Mouse (Mus musculus): ENCODE results near the gene Rxra. TPM values are rescaled to one million over a fixed set of nuclear protein-coding genes. Genes with fewer than 3 reads are reported as not detected.

Gene Rxra
- polyA plus RNA-seq, 1 experiment from 2014 or later, result 4.2 TPM

GRCm38 (mm10) chr2:27730002-27730905, 54.0 kb downstream of the Rxra start:
- no peak for ATAC-seq (replicated peaks; ENCODE audit: insufficient number of reproducible peaks, low FRiP score, low TSS enrichment)
- Histone ChIP-seq H3K9me3 (replicated peaks; ENCODE audit: control insufficient read depth, low read length) (no peaks in the 10 kb centered on the region), H3K9ac (ENCODE audit: low read depth, low read length) (no peak overlapping the region), H3K27me3 (ENCODE audit: control insufficient read depth, insufficient read depth, low read length) (peaks cover 9% of the 10 kb centered on the region; the same call in 1 of the 2 replicates), H3K4me1 (ENCODE audit: control insufficient read depth, insufficient read depth, low read length) (peaks cover 49% of the 10 kb centered on the region), H3K27ac (ENCODE audit: low read depth, low read length) (no peak overlapping the region), H3K4me3 (ENCODE audit: low read depth, low read length) (no peak overlapping the region), H3K4me2 (no peak overlapping the region), H3K36me3 (ENCODE audit: control insufficient read depth, insufficient read depth, low read length) (no peaks in the 10 kb centered on the region)
- WGBS (ENCODE audit: insufficient replicate concordance), result 55% methylated on average over 13 of the region's 13 CpGs

- 46% methylated on average over 2 of the region's 2 CpGs for WGBS (ENCODE audit: insufficient replicate concordance)
- Histone ChIP-seq H3K36me3 (ENCODE audit: control insufficient read depth, insufficient read depth, low read length) (no peaks in the 10 kb centered on the region), H3K27ac (ENCODE audit: low read depth, low read length) (no peak overlapping the region), H3K27me3 (ENCODE audit: control insufficient read depth, insufficient read depth, low read length) (peaks cover 15% of the 10 kb centered on the region; the same call in 1 of the 2 replicates), H3K4me2 (no peak overlapping the region), H3K4me3 (ENCODE audit: low read depth, low read length) (no peak overlapping the region), H3K4me1 (ENCODE audit: control insufficient read depth, insufficient read depth, low read length) (peaks cover 48% of the 10 kb centered on the region), H3K9me3 (replicated peaks; ENCODE audit: control insufficient read depth, low read length) (no peaks in the 10 kb centered on the region), H3K9ac (ENCODE audit: low read depth, low read length) (0 out of 2 replicates have a peak overlapping the region, but pooled peaks have one; percentile 44)
- no peak for ATAC-seq (replicated peaks; ENCODE audit: insufficient number of reproducible peaks, low FRiP score, low TSS enrichment)
These were observed 56.8 kb downstream of the Rxra start for GRCm38 (mm10) chr2:27733021-27733420.

- no peak for ATAC-seq (replicated peaks; ENCODE audit: insufficient number of reproducible peaks, low FRiP score, low TSS enrichment)
- H3K4me2 ChIP-seq, result no peak overlapping the region
- H3K4me3 ChIP-seq (ENCODE audit: low read depth, low read length), result no peak overlapping the region
- 12% methylated on average over 1 of the region's 1 CpGs for WGBS (ENCODE audit: insufficient replicate concordance)
- peaks cover 2% of the 10 kb centered on the region; the same call in 1 of the 2 replicates for H3K36me3 ChIP-seq (ENCODE audit: control insufficient read depth, insufficient read depth, low read length)
- H3K27ac ChIP-seq (ENCODE audit: low read depth, low read length), result peak overlapping the region; percentile 58
- H3K4me1 ChIP-seq (ENCODE audit: control insufficient read depth, insufficient read depth, low read length), result peaks cover 37% of the 10 kb centered on the region
- H3K9ac ChIP-seq (ENCODE audit: low read depth, low read length), result no peak overlapping the region
- H3K9me3 ChIP-seq (replicated peaks; ENCODE audit: control insufficient read depth, low read length), result no peaks in the 10 kb centered on the region
- H3K27me3 ChIP-seq (ENCODE audit: control insufficient read depth, insufficient read depth, low read length), result peaks cover 20% of the 10 kb centered on the region; the same call in 1 of the 2 replicates
These were observed 58.1 kb downstream of the Rxra start for GRCm38 (mm10) chr2:27734328-27734727.

- no peaks in the 10 kb centered on the region for H3K9me3 ChIP-seq (replicated peaks; ENCODE audit: control insufficient read depth, low read length)
- H3K27me3 ChIP-seq (ENCODE audit: control insufficient read depth, insufficient read depth, low read length), result peaks cover 17% of the 10 kb centered on the region; the same call in 1 of the 2 replicates
- no peak overlapping the region for H3K4me2 ChIP-seq
- H3K4me1 ChIP-seq (ENCODE audit: control insufficient read depth, insufficient read depth, low read length), result peaks cover 36% of the 10 kb centered on the region
- H3K36me3 ChIP-seq (ENCODE audit: control insufficient read depth, insufficient read depth, low read length), result peaks cover 2% of the 10 kb centered on the region; the same call in 1 of the 2 replicates
- ATAC-seq (replicated peaks; ENCODE audit: insufficient number of reproducible peaks, low FRiP score, low TSS enrichment), result no peak
- 85% methylated on average over 2 of the region's 2 CpGs for WGBS (ENCODE audit: insufficient replicate concordance)
- peak overlapping the region; percentile 58 for H3K27ac ChIP-seq (ENCODE audit: low read depth, low read length)
- H3K4me3 ChIP-seq (ENCODE audit: low read depth, low read length), result no peak overlapping the region
- H3K9ac ChIP-seq (ENCODE audit: low read depth, low read length), result no peak overlapping the region
These were observed 58.6 kb downstream of the Rxra start for GRCm38 (mm10) chr2:27734800-27735199.

- no peak overlapping the region for H3K4me3 ChIP-seq (ENCODE audit: low read depth, low read length)
- no peak overlapping the region for H3K9ac ChIP-seq (ENCODE audit: low read depth, low read length)
- H3K4me1 ChIP-seq (ENCODE audit: control insufficient read depth, insufficient read depth, low read length), result peaks cover 43% of the 10 kb centered on the region
These were observed 60.6 kb downstream of the Rxra start for GRCm38 (mm10) chr2:27736802-27737201.

GRCm38 (mm10) chr2:27738396-27738795, 62.2 kb downstream of the Rxra start:
- Histone ChIP-seq H3K27me3 (ENCODE audit: control insufficient read depth, insufficient read depth, low read length) (peaks cover 18% of the 10 kb centered on the region), H3K4me1 (ENCODE audit: control insufficient read depth, insufficient read depth, low read length) (peaks cover 29% of the 10 kb centered on the region), H3K27ac (ENCODE audit: low read depth, low read length) (no peak overlapping the region), H3K36me3 (ENCODE audit: control insufficient read depth, insufficient read depth, low read length) (peaks cover 4% of the 10 kb centered on the region; the same call in 1 of the 2 replicates), H3K4me2 (no peak overlapping the region), H3K4me3 (ENCODE audit: low read depth, low read length) (no peak overlapping the region), H3K9me3 (replicated peaks; ENCODE audit: control insufficient read depth, low read length) (no peaks in the 10 kb centered on the region), H3K9ac (ENCODE audit: low read depth, low read length) (no peak overlapping the region)
- 83% methylated on average over 3 of the region's 3 CpGs for WGBS (ENCODE audit: insufficient replicate concordance)
- ATAC-seq (replicated peaks; ENCODE audit: insufficient number of reproducible peaks, low FRiP score, low TSS enrichment), result no peak

More at GRCm38 (mm10) chr2:27736802-27737201, 60.6 kb downstream of the Rxra start:
- Histone ChIP-seq H3K27me3 (ENCODE audit: control insufficient read depth, insufficient read depth, low read length) (peaks cover 14% of the 10 kb centered on the region; the same call in 1 of the 2 replicates), H3K36me3 (ENCODE audit: control insufficient read depth, insufficient read depth, low read length) (peaks cover 2% of the 10 kb centered on the region; the same call in 1 of the 2 replicates), H3K4me2 (no peak overlapping the region), H3K27ac (ENCODE audit: low read depth, low read length) (no peak overlapping the region), H3K9me3 (replicated peaks; ENCODE audit: control insufficient read depth, low read length) (no peaks in the 10 kb centered on the region)
- no peak for ATAC-seq (replicated peaks; ENCODE audit: insufficient number of reproducible peaks, low FRiP score, low TSS enrichment)
- WGBS (ENCODE audit: insufficient replicate concordance), result 87% methylated on average over 5 of the region's 5 CpGs

GRCm38 (mm10) chr2:27740091-27740608, 63.9 kb downstream of the Rxra start:
- peak; percentile 76 for ATAC-seq (replicated peaks; ENCODE audit: insufficient number of reproducible peaks, low FRiP score, low TSS enrichment)
- H3K4me1 ChIP-seq (ENCODE audit: control insufficient read depth, insufficient read depth, low read length), result peaks cover 25% of the 10 kb centered on the region
- peaks cover 4% of the 10 kb centered on the region for H3K36me3 ChIP-seq (ENCODE audit: control insufficient read depth, insufficient read depth, low read length)
- peaks cover 29% of the 10 kb centered on the region for H3K27me3 ChIP-seq (ENCODE audit: control insufficient read depth, insufficient read depth, low read length)
- no peaks in the 10 kb centered on the region for H3K9me3 ChIP-seq (replicated peaks; ENCODE audit: control insufficient read depth, low read length)
- 4% methylated on average over 16 of the region's 16 CpGs for WGBS (ENCODE audit: insufficient replicate concordance)
- H3K4me3 ChIP-seq (ENCODE audit: low read depth, low read length), result no peak overlapping the region
- H3K9ac ChIP-seq (ENCODE audit: low read depth, low read length), result no peak overlapping the region
- peak overlapping the region; percentile 51; the same call in 1 of the 2 replicates for H3K27ac ChIP-seq (ENCODE audit: low read depth, low read length)
- H3K4me2 ChIP-seq, result peak overlapping the region; percentile 42

- Histone ChIP-seq H3K36me3 (ENCODE audit: control insufficient read depth, insufficient read depth, low read length) (peaks cover 4% of the 10 kb centered on the region), H3K27ac (ENCODE audit: low read depth, low read length) (no peak overlapping the region), H3K4me2 (no peak overlapping the region), H3K9ac (ENCODE audit: low read depth, low read length) (no peak overlapping the region), H3K4me3 (ENCODE audit: low read depth, low read length) (no peak overlapping the region), H3K9me3 (replicated peaks; ENCODE audit: control insufficient read depth, low read length) (no peaks in the 10 kb centered on the region), H3K27me3 (ENCODE audit: control insufficient read depth, insufficient read depth, low read length) (peaks cover 37% of the 10 kb centered on the region), H3K4me1 (ENCODE audit: control insufficient read depth, insufficient read depth, low read length) (peaks cover 36% of the 10 kb centered on the region)
- 58% methylated on average over 1 of the region's 1 CpGs for WGBS (ENCODE audit: insufficient replicate concordance)
- no peak for ATAC-seq (replicated peaks; ENCODE audit: insufficient number of reproducible peaks, low FRiP score, low TSS enrichment)
These were observed 66.9 kb downstream of the Rxra start for GRCm38 (mm10) chr2:27743177-27743576.
